Mouse (Mus musculus) kidney, adult 2 months (tissue): Measurements from ENCODE around the gene Adssl1. TPM values are rescaled to one million over a fixed set of nuclear protein-coding genes. Genes with fewer than 3 reads are reported as not detected.
A peak's percentile ranks its signal among the peaks of the same experiment; 100 is the strongest.

Experiments
- DNase-seq: peaks from one replicate; pipeline ENCODE4 v3.0.0; 2021
- H3K27ac ChIP-seq: fragments of 200-500 bp; 2 replicates; pipeline ENCODE4 v1.5.1; 2012; ENCODE audit warnings: low read depth, low read length, control low read depth, inconsistent platforms; ENCODE audit not compliant: insufficient read depth
- H3K27me3 ChIP-seq: fragments of 200-500 bp; replicated peaks from 2 replicates; pipeline ENCODE4 v1.6.1; 2012; ENCODE audit warnings: mild to moderate bottlenecking, moderate library complexity, low read length, inconsistent platforms; ENCODE audit not compliant: control insufficient read depth, insufficient read depth
- H3K36me3 ChIP-seq: fragments of 200-500 bp; 2 replicates; pipeline ENCODE4 v1.6.1; 2012; ENCODE audit warnings: mild to moderate bottlenecking, moderate library complexity, low read length, inconsistent platforms; ENCODE audit not compliant: control insufficient read depth, insufficient read depth
- H3K4me1 ChIP-seq: fragments of 200-500 bp; 2 replicates; pipeline ENCODE4 v1.6.1; 2011; ENCODE audit warnings: low read length; ENCODE audit not compliant: control insufficient read depth, insufficient read depth
- H3K4me3 ChIP-seq: fragments of 200-500 bp; 2 replicates; pipeline ENCODE4 v1.5.1; 2011; ENCODE audit warnings: mild to moderate bottlenecking, low read depth, low read length, control low read depth; ENCODE audit not compliant: insufficient read depth
- CTCF ChIP-seq: fragments of 200-500 bp; conservative IDR thresholded peaks from 2 replicates; pipeline ENCODE4 v1.5.1; 2011; ENCODE audit warnings: low read depth, mild to moderate bottlenecking, control low read depth, low read length, moderate library complexity, mixed read lengths; ENCODE audit not compliant: insufficient read depth, insufficient read length
- POLR2A ChIP-seq: fragments of 200-500 bp; IDR thresholded peaks from one replicate; pipeline ENCODE4 v1.6.1; 2011; ENCODE audit warnings: low read depth, low read length, control low read depth
- WGBS: fragments of 180-500 bp; shearing (Covaris S2); methylation state at CpG from one replicate; pipeline ENCODE4 v1.1.7; 2018; 5-methylcytosine and 5-hydroxymethylcytosine counted together
- polyA plus RNA-seq: library from polyadenylated mRNA; depleted of rRNA; stranded (reverse); fragments of >200 nt; gene quantifications from 2 replicates; pipeline ENCODE4 v1.2.3, GENCODE M21; 2012

Adssl1 gene
- polyA plus RNA-seq, 1 experiment: 10.4 TPM

- no peak overlapping the region for H3K4me3 ChIP-seq
- DNase-seq: no peak
- 79% methylated on average over 1 of the region's 1 CpGs for WGBS
- TF ChIP-seq CTCF: no peak
- no peak for TF ChIP-seq POLR2A
- no peaks in the 10 kb centered on the region for H3K36me3 ChIP-seq
- 0 out of 2 replicates have a peak, but pooled peaks cover 8% of the 10 kb centered on the region for H3K4me1 ChIP-seq
- H3K27ac ChIP-seq: no peak overlapping the region
- H3K27me3 ChIP-seq: no peaks in the 10 kb centered on the region
These were observed 11.6 kb downstream of the Adssl1 start for GRCm38 (mm10) chr12:112631472-112631871.

GRCm38 (mm10) chr12:112632084-112632777 is 12.4 kb downstream of the Adssl1 start:
- DNase-seq: no peak
- 74% methylated on average over 11 of the region's 11 CpGs for WGBS
- 0 out of 2 replicates have a peak, but pooled peaks cover 8% of the 10 kb centered on the region for H3K4me1 ChIP-seq
- TF ChIP-seq POLR2A (no peak), CTCF (no peak)
- no peaks in the 10 kb centered on the region for H3K27me3 ChIP-seq
- H3K27ac ChIP-seq: no peak overlapping the region
- no peaks in the 10 kb centered on the region for H3K36me3 ChIP-seq
- no peak overlapping the region for H3K4me3 ChIP-seq

GRCm38 (mm10) chr12:112632907-112633306 is 13.1 kb downstream of the Adssl1 start:
- DNase-seq: no peak
- no peak overlapping the region for H3K4me3 ChIP-seq
- WGBS: 73% methylated on average over 5 of the region's 5 CpGs
- no peaks in the 10 kb centered on the region for H3K27me3 ChIP-seq
- no peaks in the 10 kb centered on the region for H3K36me3 ChIP-seq
- H3K4me1 ChIP-seq: 0 out of 2 replicates have a peak, but pooled peaks cover 8% of the 10 kb centered on the region
- H3K27ac ChIP-seq: no peak overlapping the region
- TF ChIP-seq POLR2A (no peak), CTCF (no peak)

GRCm38 (mm10) chr12:112633686-112634085 is 13.8 kb downstream of the Adssl1 start:
- Histone ChIP-seq H3K27ac (no peak overlapping the region), H3K4me3 (no peak overlapping the region), H3K4me1 (0 out of 2 replicates have a peak, but pooled peaks cover 8% of the 10 kb centered on the region), H3K36me3 (no peaks in the 10 kb centered on the region), H3K27me3 (no peaks in the 10 kb centered on the region)
- no peak for TF ChIP-seq POLR2A
- no peak; the same call in 1 of the 2 replicates for TF ChIP-seq CTCF
- DNase-seq: no peak
- 66% methylated on average over 9 of the region's 9 CpGs for WGBS

- 88% methylated on average over 10 of the region's 10 CpGs for WGBS
- TF ChIP-seq POLR2A (no peak), CTCF (no peak)
- H3K27me3 ChIP-seq: no peaks in the 10 kb centered on the region
- H3K4me3 ChIP-seq: no peak overlapping the region
- no peak for DNase-seq
- no peak overlapping the region for H3K27ac ChIP-seq
- H3K36me3 ChIP-seq: no peaks in the 10 kb centered on the region
- H3K4me1 ChIP-seq: no peaks in the 10 kb centered on the region
These were observed 19.7 kb downstream of the Adssl1 start for GRCm38 (mm10) chr12:112639526-112639925.

GRCm38 (mm10) chr12:112643126-112643525 is 23.3 kb downstream of the Adssl1 start:
- no peaks in the 10 kb centered on the region for H3K27me3 ChIP-seq
- WGBS: 90% methylated on average over 6 of the region's 6 CpGs
- H3K27ac ChIP-seq: no peak overlapping the region
- H3K36me3 ChIP-seq: no peaks in the 10 kb centered on the region
- no peak for DNase-seq
- H3K4me1 ChIP-seq: no peaks in the 10 kb centered on the region
- no peak for TF ChIP-seq POLR2A
- TF ChIP-seq CTCF: no peak
- H3K4me3 ChIP-seq: no peak overlapping the region

GRCm38 (mm10) chr12:112644180-112644854 is 24.5 kb downstream of the Adssl1 start, which contains the start of gene Siva1:
Siva1 (plus strand) TSS chr12:112644679.
- peak; percentile 99 for DNase-seq
- Histone ChIP-seq H3K36me3 (no peaks in the 10 kb centered on the region), H3K4me1 (no peaks in the 10 kb centered on the region), H3K27ac (peak within 1 kb of the TSS; percentile 40; the same call in 1 of the 2 replicates), H3K4me3 (peak within 1 kb of the TSS; percentile 65), H3K27me3 (no peaks in the 10 kb centered on the region)
- TF ChIP-seq CTCF (no peak), POLR2A (no peak)
- 2% methylated on average over 45 of the region's 46 CpGs for WGBS
